Mouse (Mus musculus): ENCODE measurements around the gene Ppp2r5a. TPM values are rescaled to one million over a fixed set of nuclear protein-coding genes. Genes with fewer than 3 reads are reported as not detected.

Ppp2r5a gene
- polyA plus RNA-seq, 1 experiment from 2014 or later = 10.5 TPM

DNA sequence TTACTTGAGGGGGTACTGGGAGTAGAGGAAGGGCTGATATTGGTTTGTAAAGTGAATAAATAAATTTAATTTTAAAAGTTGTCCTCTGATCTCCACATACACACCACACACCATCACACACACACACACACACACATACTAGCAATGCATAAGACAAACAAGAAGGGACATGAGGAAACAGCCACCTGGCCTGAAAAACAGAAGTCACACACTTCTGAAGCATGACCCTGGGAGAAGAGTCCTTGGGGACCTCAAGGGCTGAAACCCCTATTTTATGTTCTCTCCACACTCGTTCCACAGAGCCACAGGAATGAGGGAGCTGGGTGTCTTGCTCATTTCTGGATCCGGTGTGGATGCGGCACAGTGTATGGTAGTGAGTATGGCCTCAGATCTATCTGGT is 79.7 kb downstream of the Ppp2r5a start:
- 86% methylated on average over 3 of the region's 3 CpGs for WGBS
- no peak for ATAC-seq

DNA sequence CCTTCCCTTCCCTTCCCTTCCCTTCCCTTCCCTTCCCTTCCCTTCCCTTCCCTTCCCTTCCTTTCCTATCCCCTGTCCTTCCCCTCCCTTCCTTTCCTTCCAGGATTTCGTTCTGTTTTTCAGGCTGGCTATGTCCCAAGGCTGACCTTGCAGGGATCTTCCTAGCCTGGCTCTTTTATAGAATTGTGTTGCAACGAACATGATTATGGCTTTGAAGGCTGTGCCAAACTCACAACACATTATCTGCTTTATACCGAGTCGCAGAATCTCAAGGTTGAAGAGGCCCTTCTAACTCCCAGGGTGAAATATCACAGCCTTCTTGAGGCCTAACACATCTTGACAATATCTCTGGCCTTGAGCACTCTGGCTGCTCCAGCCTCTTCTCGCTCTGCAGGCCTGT is 84.4 kb downstream of the Ppp2r5a start:
- H3K27ac ChIP-seq (ENCODE audit: low read depth, low read length) = no peak overlapping the region
- H3K9ac ChIP-seq (ENCODE audit: low read length) = no peak overlapping the region
- H3K36me3 ChIP-seq (ENCODE audit: control insufficient read depth, insufficient read depth, low read length) = no peaks in the 10 kb centered on the region
- H3K4me2 ChIP-seq (ENCODE audit: low read length) = no peak overlapping the region
- DNase-seq (ENCODE audit: low spot score) (no peak), ATAC-seq (no peak)
- no peaks in the 10 kb centered on the region for H3K9me3 ChIP-seq (replicated peaks; ENCODE audit: control insufficient read depth, low read length)
- no peaks in the 10 kb centered on the region for H3K4me1 ChIP-seq (ENCODE audit: control insufficient read depth, insufficient read depth, low read length)
- WGBS = 75% methylated on average over 4 of the region's 5 CpGs
- H3K4me3 ChIP-seq (ENCODE audit: low read depth, low read length) = no peak overlapping the region
- H3K27me3 ChIP-seq (replicated peaks; ENCODE audit: control insufficient read depth, insufficient read depth, low read length) = 0 out of 2 replicates have a peak, but pooled peaks cover 4% of the 10 kb centered on the region

More for the DNA sequence above, 79.7 kb downstream of the Ppp2r5a start:
- H3K9me3 ChIP-seq (replicated peaks; ENCODE audit: control insufficient read depth, low read length) = no peaks in the 10 kb centered on the region
- no peaks in the 10 kb centered on the region for H3K36me3 ChIP-seq (ENCODE audit: control insufficient read depth, insufficient read depth, low read length)
- H3K4me1 ChIP-seq (ENCODE audit: control insufficient read depth, insufficient read depth, low read length) = peaks cover 23% of the 10 kb centered on the region
- H3K4me3 ChIP-seq (ENCODE audit: low read depth, low read length) = no peak overlapping the region
- H3K27me3 ChIP-seq (replicated peaks; ENCODE audit: control insufficient read depth, insufficient read depth, low read length) = 0 out of 2 replicates have a peak, but pooled peaks cover 4% of the 10 kb centered on the region
- H3K4me2 ChIP-seq (ENCODE audit: low read length) = no peak overlapping the region
- DNase-seq (ENCODE audit: low spot score) = no peak
- H3K9ac ChIP-seq (ENCODE audit: low read length) = no peak overlapping the region
- no peak overlapping the region for H3K27ac ChIP-seq (ENCODE audit: low read depth, low read length)

GRCm38 (mm10) chr1:191317591-191318196 is 85.4 kb downstream of the Ppp2r5a start, which contains the start of gene Nenf:
Gene Nenf (minus strand): TSS chr1:191318194.
- Histone ChIP-seq H3K4me2 (ENCODE audit: low read length) (peak within 1 kb of the TSS; percentile 78), H3K4me1 (ENCODE audit: control insufficient read depth, insufficient read depth, low read length) (peaks cover 4% of the 10 kb centered on the region; the same call in 1 of the 2 replicates), H3K9me3 (replicated peaks; ENCODE audit: control insufficient read depth, low read length) (no peaks in the 10 kb centered on the region), H3K27me3 (replicated peaks; ENCODE audit: control insufficient read depth, insufficient read depth, low read length) (0 out of 2 replicates have a peak, but pooled peaks cover 4% of the 10 kb centered on the region), H3K9ac (ENCODE audit: low read length) (peak within 1 kb of the TSS; percentile 87), H3K27ac (ENCODE audit: low read depth, low read length) (0 out of 2 replicates have a peak within 1 kb of the TSS, but pooled peaks have one; percentile 27), H3K4me3 (ENCODE audit: low read depth, low read length) (peak within 1 kb of the TSS; percentile 62), H3K36me3 (ENCODE audit: control insufficient read depth, insufficient read depth, low read length) (no peaks in the 10 kb centered on the region)
- 1% methylated on average over 51 of the region's 54 CpGs for WGBS
- peak; percentile 94 for ATAC-seq
- DNase-seq (ENCODE audit: low spot score) = peak; percentile 74

GRCm38 (mm10) chr1:191316818-191317217 is 86.3 kb downstream of the Ppp2r5a start:
- Histone ChIP-seq H3K27ac (ENCODE audit: low read depth, low read length) (no peak overlapping the region), H3K27me3 (replicated peaks; ENCODE audit: control insufficient read depth, insufficient read depth, low read length) (0 out of 2 replicates have a peak, but pooled peaks cover 4% of the 10 kb centered on the region), H3K36me3 (ENCODE audit: control insufficient read depth, insufficient read depth, low read length) (no peaks in the 10 kb centered on the region), H3K4me1 (ENCODE audit: control insufficient read depth, insufficient read depth, low read length) (peaks cover 5% of the 10 kb centered on the region; the same call in 1 of the 2 replicates), H3K4me3 (ENCODE audit: low read depth, low read length) (no peak overlapping the region), H3K9me3 (replicated peaks; ENCODE audit: control insufficient read depth, low read length) (no peaks in the 10 kb centered on the region), H3K9ac (ENCODE audit: low read length) (peak overlapping the region; percentile 87; the same call in 1 of the 2 replicates), H3K4me2 (ENCODE audit: low read length) (peak overlapping the region; percentile 78; the same call in 1 of the 2 replicates)
- DNase-seq (ENCODE audit: low spot score) (no peak), ATAC-seq (no peak)
- WGBS = 85% methylated on average over 8 of the region's 8 CpGs

- Histone ChIP-seq H3K4me2 (ENCODE audit: low read length) (no peak overlapping the region), H3K27me3 (replicated peaks; ENCODE audit: control insufficient read depth, insufficient read depth, low read length) (no peaks in the 10 kb centered on the region), H3K4me3 (ENCODE audit: low read depth, low read length) (no peak overlapping the region), H3K9me3 (replicated peaks; ENCODE audit: control insufficient read depth, low read length) (no peaks in the 10 kb centered on the region), H3K9ac (ENCODE audit: low read length) (no peak overlapping the region), H3K36me3 (ENCODE audit: control insufficient read depth, insufficient read depth, low read length) (no peaks in the 10 kb centered on the region), H3K27ac (ENCODE audit: low read depth, low read length) (no peak overlapping the region), H3K4me1 (ENCODE audit: control insufficient read depth, insufficient read depth, low read length) (peaks cover 5% of the 10 kb centered on the region; the same call in 1 of the 2 replicates)
- WGBS = 84% methylated on average over 4 of the region's 4 CpGs
- DNase-seq (ENCODE audit: low spot score) (no peak), ATAC-seq (no peak)
Measured at GRCm38 (mm10) chr1:191313926-191314325, 89.1 kb downstream of the Ppp2r5a start.

DNA sequence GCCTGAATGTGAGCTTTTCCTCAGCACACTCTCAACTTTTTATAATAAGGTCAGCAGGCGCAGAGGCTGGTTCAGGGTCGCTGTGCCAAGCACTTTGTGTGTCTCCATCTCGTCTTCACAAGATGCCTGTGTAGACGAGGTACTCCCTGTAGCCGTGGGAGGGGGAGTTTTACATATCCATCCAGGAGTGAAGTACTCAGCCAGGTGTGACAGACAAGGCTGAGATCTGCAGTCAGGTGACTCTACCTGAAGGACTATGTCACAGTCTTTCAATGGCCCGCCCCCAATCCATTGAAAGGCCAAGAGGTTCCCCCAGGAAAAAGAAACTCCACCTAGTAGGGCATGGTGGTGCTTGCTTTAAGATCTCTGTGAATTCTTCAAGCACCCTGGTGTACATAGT is 89.9 kb downstream of the Ppp2r5a start:
- H3K9ac ChIP-seq (ENCODE audit: low read length) = no peak overlapping the region
- DNase-seq (ENCODE audit: low spot score) = no peak
- 72% methylated on average over 6 of the region's 6 CpGs for WGBS

DNA sequence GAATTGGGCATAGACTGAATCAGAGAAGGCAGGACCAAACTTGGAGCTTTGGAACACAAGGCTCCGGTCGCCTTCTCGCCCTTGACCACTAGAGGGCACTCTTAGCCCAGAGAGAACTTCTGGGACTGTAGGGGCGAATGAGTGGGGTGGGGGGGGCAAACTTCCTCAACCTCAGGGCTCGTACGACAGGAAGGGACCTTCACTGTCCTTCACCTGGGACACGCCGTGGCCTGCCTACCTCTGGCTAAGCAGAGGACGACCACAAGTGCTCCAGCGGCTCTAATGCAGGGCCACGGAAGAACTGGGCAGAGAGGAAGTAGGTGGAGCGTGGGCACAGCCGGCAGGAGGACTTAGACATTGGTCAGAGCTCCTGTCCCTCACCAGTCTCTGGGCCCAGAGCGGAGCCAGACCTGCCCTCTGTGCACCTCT is 90.5 kb downstream of the Ppp2r5a start:
- Histone ChIP-seq H3K9me3 (replicated peaks; ENCODE audit: control insufficient read depth, low read length) (no peaks in the 10 kb centered on the region), H3K27ac (ENCODE audit: low read depth, low read length) (no peak overlapping the region), H3K27me3 (replicated peaks; ENCODE audit: control insufficient read depth, insufficient read depth, low read length) (no peaks in the 10 kb centered on the region), H3K36me3 (ENCODE audit: control insufficient read depth, insufficient read depth, low read length) (no peaks in the 10 kb centered on the region), H3K4me2 (ENCODE audit: low read length) (peak overlapping the region; percentile 43), H3K9ac (ENCODE audit: low read length) (peak overlapping the region; percentile 47; the same call in 1 of the 2 replicates), H3K4me3 (ENCODE audit: low read depth, low read length) (peak overlapping the region; percentile 38), H3K4me1 (ENCODE audit: control insufficient read depth, insufficient read depth, low read length) (peaks cover 5% of the 10 kb centered on the region; the same call in 1 of the 2 replicates)
- WGBS = 1% methylated on average over 14 of the region's 14 CpGs
- ATAC-seq (peak; percentile 88), DNase-seq (ENCODE audit: low spot score) (peak; percentile 81)

More for the DNA sequence above, 89.9 kb downstream of the Ppp2r5a start:
- Histone ChIP-seq H3K36me3 (ENCODE audit: control insufficient read depth, insufficient read depth, low read length) (no peaks in the 10 kb centered on the region), H3K4me2 (ENCODE audit: low read length) (peak overlapping the region; percentile 43), H3K27ac (ENCODE audit: low read depth, low read length) (no peak overlapping the region), H3K4me1 (ENCODE audit: control insufficient read depth, insufficient read depth, low read length) (peaks cover 5% of the 10 kb centered on the region; the same call in 1 of the 2 replicates), H3K27me3 (replicated peaks; ENCODE audit: control insufficient read depth, insufficient read depth, low read length) (no peaks in the 10 kb centered on the region), H3K4me3 (ENCODE audit: low read depth, low read length) (no peak overlapping the region), H3K9me3 (replicated peaks; ENCODE audit: control insufficient read depth, low read length) (no peaks in the 10 kb centered on the region)
- ATAC-seq = no peak

- ATAC-seq = no peak
- Histone ChIP-seq H3K9me3 (replicated peaks; ENCODE audit: control insufficient read depth, low read length) (no peaks in the 10 kb centered on the region), H3K27ac (ENCODE audit: low read depth, low read length) (no peak overlapping the region), H3K4me2 (ENCODE audit: low read length) (no peak overlapping the region), H3K4me1 (ENCODE audit: control insufficient read depth, insufficient read depth, low read length) (peaks cover 5% of the 10 kb centered on the region; the same call in 1 of the 2 replicates), H3K36me3 (ENCODE audit: control insufficient read depth, insufficient read depth, low read length) (0 out of 2 replicates have a peak, but pooled peaks cover 2% of the 10 kb centered on the region), H3K4me3 (ENCODE audit: low read depth, low read length) (no peak overlapping the region), H3K9ac (ENCODE audit: low read length) (no peak overlapping the region), H3K27me3 (replicated peaks; ENCODE audit: control insufficient read depth, insufficient read depth, low read length) (no peaks in the 10 kb centered on the region)
- WGBS = 87% methylated on average over 4 of the region's 4 CpGs
- no peak for DNase-seq (ENCODE audit: low spot score)
Measured at GRCm38 (mm10) chr1:191311296-191311898, 91.7 kb downstream of the Ppp2r5a start.

Measured in forebrain, embryonic 14.5 days (tissue).